Mouse (Mus musculus) kidney, postnatal 36 days (tissue): ENCODE data around the gene Tmem44.
"Not testable (repeated sequence)": the region's sequence is repeated elsewhere in the genome, so short reads cannot be mapped to it uniquely, and the experiment has no call there.

ENCODE experiments used
- DNase-seq, 2 experiments: peaks; one replicate each; pipeline ENCODE4 v3.0.0; 2021 to 2022; ENCODE audit warnings: mixed read lengths in 2 of 2

Tmem44 gene

GRCm38 (mm10) chr16:30494883-30495282 lies 55.8 kb downstream of the Tmem44 start:
- no peak for DNase-seq

GRCm38 (mm10) chr16:30491742-30492141 lies 58.9 kb downstream of the Tmem44 start:
- DNase-seq = no peak

- peak in 1 of 2 experiments; percentile 55 for DNase-seq
These were observed 59.9 kb downstream of the Tmem44 start for GRCm38 (mm10) chr16:30490791-30491190.

- peak; percentile 37 to 60 for DNase-seq
These were observed 60.3 kb downstream of the Tmem44 start for GRCm38 (mm10) chr16:30490316-30490715.

- DNase-seq = peak; percentile 67 to 79
These were observed 61.0 kb downstream of the Tmem44 start for GRCm38 (mm10) chr16:30489662-30490061.

- peak; percentile 34 to 58 for DNase-seq
These were observed 64.1 kb downstream of the Tmem44 start for GRCm38 (mm10) chr16:30486498-30486897.

GRCm38 (mm10) chr16:30477791-30478190 lies 72.9 kb downstream of the Tmem44 start:
- DNase-seq = peak in 1 of 2 experiments; percentile 17

- DNase-seq = peak in 1 of 2 experiments; percentile 27
These were observed 73.6 kb downstream of the Tmem44 start for GRCm38 (mm10) chr16:30477006-30477405.

- DNase-seq = no peak
These were observed 74.8 kb downstream of the Tmem44 start for GRCm38 (mm10) chr16:30475633-30476461.

GRCm38 (mm10) chr16:30472447-30472846 lies 78.2 kb downstream of the Tmem44 start:
- DNase-seq = no peak

- DNase-seq = no peak
These were observed 78.7 kb downstream of the Tmem44 start for GRCm38 (mm10) chr16:30471912-30472311.

GRCm38 (mm10) chr16:30468944-30469343 lies 81.7 kb downstream of the Tmem44 start:
- DNase-seq = no peak

- DNase-seq = no peak
These were observed 84.9 kb downstream of the Tmem44 start for GRCm38 (mm10) chr16:30465680-30466298.

GRCm38 (mm10) chr16:30464742-30465141 lies 85.9 kb downstream of the Tmem44 start:
- DNase-seq = not testable (repeated sequence)
